Mouse (Mus musculus): ENCODE measurements around the gene Aif1l. TPM values are rescaled to one million over a fixed set of nuclear protein-coding genes. Genes with fewer than 3 reads are reported as not detected.

The Aif1l gene
- polyA plus RNA-seq, 1 experiment, result 9.0 TPM

GRCm38 (mm10) chr2:31917636-31918035 lies 32.3 kb upstream of the Aif1l start:
- 24% methylated on average over 4 of the region's 4 CpGs for WGBS
- DNase-seq, result peak; percentile 25
- no peaks in the 10 kb centered on the region for H3K4me1 ChIP-seq (ENCODE audit: control insufficient read depth, insufficient read depth, low read length)
- no peak for TF ChIP-seq POLR2A (IDR thresholded peaks at IDR 0.05; ENCODE audit: borderline replicate concordance, extremely low read depth, low read depth, low read length)
- peak; percentile 70; the same call in 1 of the 2 replicates for TF ChIP-seq CTCF (IDR thresholded peaks at IDR 0.05; ENCODE audit: insufficient read depth, low read length)
- H3K4me3 ChIP-seq (replicated peaks; ENCODE audit: extremely low read depth, low read depth, low read length), result no peak overlapping the region

- H3K4me3 ChIP-seq (replicated peaks; ENCODE audit: extremely low read depth, low read depth, low read length), result no peak overlapping the region
- no peaks in the 10 kb centered on the region for H3K4me1 ChIP-seq (ENCODE audit: control insufficient read depth, insufficient read depth, low read length)
- WGBS, result 78% methylated on average over 4 of the region's 4 CpGs
- TF ChIP-seq CTCF (IDR thresholded peaks at IDR 0.05; ENCODE audit: insufficient read depth, low read length) (no peak), POLR2A (IDR thresholded peaks at IDR 0.05; ENCODE audit: borderline replicate concordance, extremely low read depth, low read depth, low read length) (no peak)
- no peak for DNase-seq
These were observed 26.3 kb upstream of the Aif1l start for GRCm38 (mm10) chr2:31923645-31924044.

- no peak overlapping the region for H3K4me3 ChIP-seq (replicated peaks; ENCODE audit: extremely low read depth, low read depth, low read length)
- DNase-seq, result peak; percentile 13
- 30% methylated on average over 9 of the region's 9 CpGs for WGBS
- H3K4me1 ChIP-seq (ENCODE audit: control insufficient read depth, insufficient read depth, low read length), result no peaks in the 10 kb centered on the region
- no peak for TF ChIP-seq POLR2A (IDR thresholded peaks at IDR 0.05; ENCODE audit: borderline replicate concordance, extremely low read depth, low read depth, low read length)
- TF ChIP-seq CTCF (IDR thresholded peaks at IDR 0.05; ENCODE audit: insufficient read depth, low read length), result no peak
These were observed 25.1 kb upstream of the Aif1l start for GRCm38 (mm10) chr2:31924811-31925210.

GRCm38 (mm10) chr2:31925936-31926335 lies 24.0 kb upstream of the Aif1l start:
- no peaks in the 10 kb centered on the region for H3K4me1 ChIP-seq (ENCODE audit: control insufficient read depth, insufficient read depth, low read length)
- TF ChIP-seq CTCF (IDR thresholded peaks at IDR 0.05; ENCODE audit: insufficient read depth, low read length) (no peak), POLR2A (IDR thresholded peaks at IDR 0.05; ENCODE audit: borderline replicate concordance, extremely low read depth, low read depth, low read length) (no peak)
- 46% methylated on average over 4 of the region's 4 CpGs for WGBS
- no peak for DNase-seq
- H3K4me3 ChIP-seq (replicated peaks; ENCODE audit: extremely low read depth, low read depth, low read length), result no peak overlapping the region

GRCm38 (mm10) chr2:31929664-31930063 lies 20.3 kb upstream of the Aif1l start:
- 55% methylated on average over 3 of the region's 3 CpGs for WGBS
- Histone ChIP-seq H3K4me1 (ENCODE audit: control insufficient read depth, insufficient read depth, low read length) (no peaks in the 10 kb centered on the region), H3K4me3 (replicated peaks; ENCODE audit: extremely low read depth, low read depth, low read length) (no peak overlapping the region)
- no peak for TF ChIP-seq CTCF (IDR thresholded peaks at IDR 0.05; ENCODE audit: insufficient read depth, low read length)
- no peak for TF ChIP-seq POLR2A (IDR thresholded peaks at IDR 0.05; ENCODE audit: borderline replicate concordance, extremely low read depth, low read depth, low read length)
- no peak for DNase-seq

- no peak for DNase-seq
- WGBS, result 63% methylated on average over 4 of the region's 4 CpGs
These were observed 15.4 kb upstream of the Aif1l start for GRCm38 (mm10) chr2:31934551-31934950.

GRCm38 (mm10) chr2:31935054-31935453 lies 14.9 kb upstream of the Aif1l start:
- Histone ChIP-seq H3K4me1 (ENCODE audit: control insufficient read depth, insufficient read depth, low read length) (no peaks in the 10 kb centered on the region), H3K4me3 (replicated peaks; ENCODE audit: extremely low read depth, low read depth, low read length) (no peak overlapping the region)
- no peak for TF ChIP-seq CTCF (IDR thresholded peaks at IDR 0.05; ENCODE audit: insufficient read depth, low read length)
- TF ChIP-seq POLR2A (IDR thresholded peaks at IDR 0.05; ENCODE audit: borderline replicate concordance, extremely low read depth, low read depth, low read length), result no peak
- 33% methylated on average over 4 of the region's 4 CpGs for WGBS
- no peak for DNase-seq

More at GRCm38 (mm10) chr2:31934551-31934950, 15.4 kb upstream of the Aif1l start:
- TF ChIP-seq POLR2A (IDR thresholded peaks at IDR 0.05; ENCODE audit: borderline replicate concordance, extremely low read depth, low read depth, low read length), result no peak
- no peak for TF ChIP-seq CTCF (IDR thresholded peaks at IDR 0.05; ENCODE audit: insufficient read depth, low read length)
- Histone ChIP-seq H3K4me1 (ENCODE audit: control insufficient read depth, insufficient read depth, low read length) (no peaks in the 10 kb centered on the region), H3K4me3 (replicated peaks; ENCODE audit: extremely low read depth, low read depth, low read length) (no peak overlapping the region)

- TF ChIP-seq CTCF (IDR thresholded peaks at IDR 0.05; ENCODE audit: insufficient read depth, low read length), result no peak
- no peak for TF ChIP-seq POLR2A (IDR thresholded peaks at IDR 0.05; ENCODE audit: borderline replicate concordance, extremely low read depth, low read depth, low read length)
- 67% methylated on average over 1 of the region's 1 CpGs for WGBS
- Histone ChIP-seq H3K4me1 (ENCODE audit: control insufficient read depth, insufficient read depth, low read length) (no peaks in the 10 kb centered on the region), H3K4me3 (replicated peaks; ENCODE audit: extremely low read depth, low read depth, low read length) (no peak overlapping the region)
- no peak for DNase-seq
These were observed 11.6 kb upstream of the Aif1l start for GRCm38 (mm10) chr2:31938298-31938697.

GRCm38 (mm10) chr2:31943011-31943410 lies 6.9 kb upstream of the Aif1l start:
- 64% methylated on average over 4 of the region's 4 CpGs for WGBS
- DNase-seq, result no peak
- H3K4me3 ChIP-seq (replicated peaks; ENCODE audit: extremely low read depth, low read depth, low read length), result no peak overlapping the region
- TF ChIP-seq CTCF (IDR thresholded peaks at IDR 0.05; ENCODE audit: insufficient read depth, low read length) (no peak), POLR2A (IDR thresholded peaks at IDR 0.05; ENCODE audit: borderline replicate concordance, extremely low read depth, low read depth, low read length) (no peak)
- H3K4me1 ChIP-seq (ENCODE audit: control insufficient read depth, insufficient read depth, low read length), result no peaks in the 10 kb centered on the region

GRCm38 (mm10) chr2:31945580-31945979 lies 4.4 kb upstream of the Aif1l start:
- whole genome bisulfite sequencing, result 77% methylated on average over 2 of the region's 2 CpGs
- DNase-seq, result no peak
- Histone ChIP-seq H3K4me3 (replicated peaks; ENCODE audit: extremely low read depth, low read depth, low read length) (no peak overlapping the region), H3K4me1 (ENCODE audit: control insufficient read depth, insufficient read depth, low read length) (0 out of 2 replicates have a peak, but pooled peaks cover 4% of the 10 kb centered on the region)
- TF ChIP-seq POLR2A (IDR thresholded peaks at IDR 0.05; ENCODE audit: borderline replicate concordance, extremely low read depth, low read depth, low read length) (no peak), CTCF (IDR thresholded peaks at IDR 0.05; ENCODE audit: insufficient read depth, low read length) (no peak)

Data from lung, adult 2 months (tissue).